Mouse (Mus musculus) C2C12 (cell line): Measurements from ENCODE around the gene Gm19935. TPM values are rescaled to one million over a fixed set of nuclear protein-coding genes. Genes with fewer than 3 reads are reported as not detected.

Experiments
- H3K27me3 ChIP-seq: one replicate; pipeline ENCODE4 v1.6.1; 2011; ENCODE audit not compliant: control insufficient read depth, insufficient read depth, insufficient read length
- H3K36me3 ChIP-seq: one replicate; pipeline ENCODE4 v1.6.1; 2011; ENCODE audit not compliant: control insufficient read depth, insufficient read depth
- H3K4me3 ChIP-seq: one replicate; pipeline ENCODE4 v1.5.1; 2011; ENCODE audit warnings: mild to moderate bottlenecking, control low read depth; ENCODE audit not compliant: poor library complexity, insufficient read depth, severe bottlenecking
- H3K79me2 ChIP-seq: one replicate; pipeline ENCODE4 v1.6.1; 2011; ENCODE audit not compliant: control insufficient read depth, insufficient read depth
- H3K79me3 ChIP-seq: one replicate; pipeline ENCODE4 v1.6.1; 2011; ENCODE audit warnings: low read depth, control low read depth
- H3ac ChIP-seq: one replicate; pipeline ENCODE3; 2011; ENCODE audit warnings: low read depth; ENCODE audit not compliant: control insufficient read depth, insufficient read length
- CEBPB ChIP-seq: IDR thresholded peaks from one replicate; pipeline ENCODE4 v1.6.1; 2011; ENCODE audit warnings: low read depth, mild to moderate bottlenecking, control low read depth, moderate library complexity
- CTCF ChIP-seq: IDR thresholded peaks from one replicate; pipeline ENCODE4 v1.5.1; 2011; ENCODE audit not compliant: control insufficient read depth, insufficient read depth, insufficient read length
- FOSL1 ChIP-seq: IDR thresholded peaks from one replicate; pipeline ENCODE4 v1.8.0; 2011; ENCODE audit warnings: mild to moderate bottlenecking, low read length; ENCODE audit not compliant: poor library complexity, insufficient read depth, severe bottlenecking
- MAX ChIP-seq: IDR thresholded peaks from one replicate; pipeline ENCODE4 v1.6.1; 2011; ENCODE audit warnings: mild to moderate bottlenecking, control low read depth
- MYOD1 ChIP-seq: IDR thresholded peaks from one replicate; pipeline ENCODE4 v1.6.1; 2011; ENCODE audit warnings: low read depth; ENCODE audit not compliant: control insufficient read depth, insufficient read length
- MYOG ChIP-seq: IDR thresholded peaks from one replicate; pipeline ENCODE4 v1.6.1; 2011; ENCODE audit not compliant: control insufficient read depth, insufficient read length; ENCODE audit errors: extremely low read depth
- USF1 ChIP-seq: IDR thresholded peaks from one replicate; pipeline ENCODE4 v1.6.1; 2011; ENCODE audit warnings: low read depth, mild to moderate bottlenecking, control low read depth, moderate library complexity
- polyA plus RNA-seq: library from polyadenylated mRNA; unstranded; fragments of >200 nt; fragmentation: generic; extraction: Trizol; gene quantifications from one replicate; pipeline ENCODE4 v1.2.1, GENCODE M21; 2012; ENCODE audit warnings: missing spikeins

Gene Gm19935
- polyA plus RNA-seq, 1 experiment: 0.04 TPM

DNA sequence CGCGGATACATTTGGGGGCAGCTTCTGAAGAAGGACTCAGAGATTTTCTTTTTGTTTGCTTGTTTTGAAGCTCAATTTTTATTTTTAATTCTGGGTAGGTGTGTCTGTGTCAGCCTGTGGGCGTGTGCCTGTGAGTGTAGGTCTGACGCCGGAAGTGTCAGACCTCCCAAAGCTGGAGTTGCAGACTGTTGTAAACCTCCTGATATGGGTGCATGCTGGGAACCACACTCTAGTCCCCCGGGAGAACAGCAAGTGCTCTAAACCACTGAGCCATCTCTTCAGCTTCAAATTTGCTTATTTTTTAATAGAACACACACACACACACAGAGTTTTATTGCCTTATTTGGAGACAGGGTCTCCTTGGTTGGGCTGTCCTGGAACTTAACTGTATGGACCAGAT lies 25.9 kb upstream of the Gm19935 start:
- Histone ChIP-seq H3K79me3 (peaks cover 1% of the 10 kb centered on the region), H3K4me3 (no peak overlapping the region), H3ac (no peak overlapping the region), H3K27me3 (no peaks in the 10 kb centered on the region), H3K79me2 (no peaks in the 10 kb centered on the region), H3K36me3 (no peaks in the 10 kb centered on the region)
- TF ChIP-seq CEBPB (no peak), MYOG (no peak), USF1 (no peak), FOSL1 (no peak), MYOD1 (no peak), MAX (no peak), CTCF (no peak)

DNA sequence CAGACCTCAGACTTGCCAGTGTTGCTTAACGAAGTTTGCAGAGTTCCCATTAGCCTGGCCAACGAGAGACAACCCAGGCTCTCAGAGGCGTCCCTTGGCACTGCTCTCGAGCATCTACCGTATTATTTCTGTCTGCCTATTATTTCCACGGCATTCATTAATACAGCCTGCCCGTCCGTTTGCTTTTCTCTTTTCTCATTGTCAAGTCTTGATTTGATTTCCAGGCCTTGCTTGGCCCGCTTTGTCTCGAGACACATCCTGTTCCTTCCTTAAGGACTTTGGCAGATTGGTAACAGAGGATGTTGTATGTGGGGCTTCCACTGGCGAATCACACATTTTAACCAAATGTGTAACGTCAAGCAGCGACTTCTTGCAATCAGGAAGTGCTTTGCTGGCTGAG lies 24.1 kb upstream of the Gm19935 start:
- Histone ChIP-seq H3K4me3 (no peak overlapping the region), H3ac (no peak overlapping the region), H3K27me3 (no peaks in the 10 kb centered on the region), H3K79me3 (no peaks in the 10 kb centered on the region), H3K36me3 (no peaks in the 10 kb centered on the region), H3K79me2 (no peaks in the 10 kb centered on the region)
- no peak for TF ChIP-seq MAX
- no peak for TF ChIP-seq CTCF
- no peak for TF ChIP-seq MYOD1
- TF ChIP-seq MYOG: no peak
- no peak for TF ChIP-seq USF1
- no peak for TF ChIP-seq CEBPB
- no peak for TF ChIP-seq FOSL1

DNA sequence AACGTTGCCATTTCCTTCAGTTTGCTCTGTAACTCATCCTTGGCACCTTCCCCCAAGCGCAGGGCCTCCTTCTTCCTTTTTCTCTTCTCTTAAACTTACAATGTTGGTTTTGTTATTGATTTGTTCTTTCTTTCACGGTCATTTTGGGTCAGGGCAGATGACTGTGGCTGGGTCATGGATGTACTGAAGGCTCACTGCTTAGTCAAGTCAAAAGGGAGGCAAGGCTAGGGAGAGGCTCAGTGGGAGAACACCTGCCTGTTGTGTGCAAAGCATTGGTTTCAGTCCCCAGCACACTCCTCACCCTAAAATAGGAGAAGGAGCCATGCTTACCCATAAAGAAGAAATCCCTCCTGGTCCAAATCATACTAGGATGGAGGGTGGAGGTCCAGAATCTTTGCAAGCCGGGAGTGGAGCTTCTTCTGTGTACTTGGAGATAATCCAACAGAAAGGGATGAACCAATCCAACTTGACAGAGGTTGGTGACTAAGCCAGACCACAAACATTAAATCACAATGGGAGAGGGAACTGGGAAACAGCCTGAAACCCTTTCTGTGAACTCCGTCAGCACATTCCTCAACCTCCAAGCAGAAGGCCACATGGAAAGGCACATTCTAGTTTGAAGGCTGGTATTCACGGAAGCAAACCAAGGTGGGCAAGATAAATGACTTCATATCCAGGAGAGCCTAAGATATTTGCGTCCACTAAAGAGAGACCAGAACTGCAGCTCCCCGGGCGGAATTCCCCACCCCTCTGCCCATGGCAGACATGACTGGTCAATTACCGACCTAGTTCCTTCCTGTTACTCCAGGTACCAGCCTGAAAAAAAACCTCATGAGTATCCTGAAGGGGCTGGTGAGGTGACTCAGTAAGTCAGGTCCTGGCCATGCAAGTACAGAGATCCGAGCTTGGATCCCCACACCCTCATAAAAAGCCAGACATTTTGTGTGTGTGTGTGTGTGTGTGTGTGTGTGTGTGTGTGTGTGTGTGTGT lies 22.8 kb upstream of the Gm19935 start:
- Histone ChIP-seq H3ac (no peak overlapping the region), H3K36me3 (no peaks in the 10 kb centered on the region), H3K27me3 (no peaks in the 10 kb centered on the region), H3K4me3 (no peak overlapping the region), H3K79me2 (no peaks in the 10 kb centered on the region), H3K79me3 (no peaks in the 10 kb centered on the region)
- TF ChIP-seq CEBPB (peak; percentile 35), FOSL1 (no peak), MAX (peak; percentile 91), MYOG (no peak)

DNA sequence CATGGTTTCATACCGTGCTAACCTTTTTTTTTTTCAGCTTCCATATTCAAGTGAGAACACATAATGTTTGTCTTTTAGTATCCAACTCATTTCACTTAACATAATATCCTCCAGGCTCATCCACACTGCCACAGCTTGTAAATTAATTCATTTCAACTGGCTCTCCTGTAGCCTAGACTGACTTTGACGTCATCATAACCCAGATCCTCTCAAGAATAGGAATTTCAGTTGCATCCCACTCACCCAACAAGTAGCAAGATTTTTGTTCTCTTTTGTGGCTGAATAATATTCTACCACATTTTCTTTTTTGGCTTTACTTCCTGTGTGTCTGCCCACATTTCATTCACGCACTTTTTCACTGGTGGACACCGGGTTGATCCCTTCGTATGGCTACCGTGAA lies 20.2 kb upstream of the Gm19935 start:
- Histone ChIP-seq H3K4me3 (no peak overlapping the region), H3K79me3 (no peaks in the 10 kb centered on the region), H3ac (no peak overlapping the region), H3K79me2 (no peaks in the 10 kb centered on the region), H3K36me3 (no peaks in the 10 kb centered on the region), H3K27me3 (no peaks in the 10 kb centered on the region)
- no peak for TF ChIP-seq USF1
- no peak for TF ChIP-seq FOSL1
- no peak for TF ChIP-seq CEBPB
- no peak for TF ChIP-seq MYOG
- no peak for TF ChIP-seq MYOD1
- TF ChIP-seq MAX: no peak
- TF ChIP-seq CTCF: no peak

DNA sequence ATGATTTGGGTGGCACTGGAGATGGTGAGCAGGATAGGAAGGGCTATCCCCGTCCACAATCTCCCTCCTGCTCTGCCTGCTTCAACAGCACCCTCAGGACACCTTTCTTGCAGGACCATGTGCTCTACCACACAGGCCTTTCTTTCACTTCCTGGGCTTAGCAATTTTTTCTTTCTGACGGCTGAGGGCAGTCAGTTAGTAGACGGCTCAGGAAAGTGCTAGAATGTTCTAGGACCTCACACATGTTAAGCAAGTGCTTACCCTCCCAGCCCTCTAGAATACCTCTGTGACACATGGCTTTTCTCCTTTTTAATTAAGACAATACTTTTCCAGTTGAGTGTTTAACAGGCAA lies 17.1 kb upstream of the Gm19935 start:
- H3K79me3 ChIP-seq: no peaks in the 10 kb centered on the region
- no peak for TF ChIP-seq MAX
- no peak for TF ChIP-seq MYOD1
- no peak for TF ChIP-seq USF1
- TF ChIP-seq CTCF: no peak
- no peak for TF ChIP-seq MYOG
- no peak for TF ChIP-seq CEBPB
- no peak for TF ChIP-seq FOSL1
- H3K36me3 ChIP-seq: no peaks in the 10 kb centered on the region
- no peaks in the 10 kb centered on the region for H3K79me2 ChIP-seq
- H3K27me3 ChIP-seq: no peaks in the 10 kb centered on the region
- no peak overlapping the region for H3K4me3 ChIP-seq
- H3ac ChIP-seq: no peak overlapping the region

DNA sequence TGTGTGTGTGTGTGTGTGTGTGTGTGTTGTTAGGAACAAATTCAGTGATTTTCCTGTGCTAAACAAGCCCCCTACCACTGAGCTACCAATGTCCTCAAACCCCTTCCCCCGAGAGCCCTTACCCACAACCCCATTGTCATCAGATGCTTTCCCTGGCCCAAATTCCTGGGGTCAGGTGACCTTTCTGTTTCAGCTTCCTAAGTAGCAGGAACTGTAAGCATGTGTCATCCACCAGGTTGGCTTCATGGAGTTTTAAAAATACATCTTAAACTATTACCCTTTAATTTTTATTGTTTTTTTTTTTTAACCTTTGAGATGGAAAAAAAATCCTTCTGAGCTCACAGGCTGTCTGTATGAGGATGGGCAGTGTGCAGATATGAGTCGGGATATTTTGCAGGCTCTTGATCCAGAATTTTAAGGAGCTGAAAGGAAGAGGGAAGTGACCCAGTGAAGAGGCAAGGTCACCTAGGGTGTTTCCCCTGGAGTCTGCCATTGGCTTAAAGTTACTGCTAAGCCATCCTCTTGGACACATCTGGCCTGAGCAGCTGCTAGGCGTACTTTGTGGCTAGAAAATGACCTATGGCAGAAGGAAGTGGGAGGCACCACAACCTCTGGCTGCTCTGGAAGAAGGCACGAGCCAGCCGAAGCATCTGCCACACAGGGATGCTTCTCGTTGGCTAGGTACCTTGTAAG lies 16.6 kb upstream of the Gm19935 start:
- no peak overlapping the region for H3K4me3 ChIP-seq
- no peak overlapping the region for H3ac ChIP-seq
- H3K36me3 ChIP-seq: no peaks in the 10 kb centered on the region
- no peaks in the 10 kb centered on the region for H3K79me2 ChIP-seq
- H3K27me3 ChIP-seq: no peaks in the 10 kb centered on the region
- H3K79me3 ChIP-seq: no peaks in the 10 kb centered on the region
- TF ChIP-seq MYOG (no peak), MAX (no peak), CTCF (no peak), FOSL1 (no peak), MYOD1 (peak; percentile 36), CEBPB (no peak), USF1 (peak; percentile 52)
